Mouse (Mus musculus) left cerebral cortex, postnatal 14 days (tissue): ENCODE measurements around the gene Polr2h. TPM values are rescaled to one million over a fixed set of nuclear protein-coding genes. Genes with fewer than 3 reads are reported as not detected.

ENCODE experiments used
- DNase-seq, 2 experiments: peaks; one replicate each; pipeline ENCODE4 v3.0.0; 2021 to 2022; ENCODE audit warnings: low spot score in 2 of 2, mixed read lengths in 1 of 2
- intact Hi-C: fragments of 180-260 bp; cut with DNase I; formaldehyde crosslinking; loops from one replicate; pipeline ENCODE4 v1.15.1; 2025
- total RNA-seq, 2 experiments: library from RNA; stranded (reverse); gene quantifications; 2 replicates each; pipeline ENCODE4 v1.2.3; 2021

Gene Polr2h
- total RNA-seq, 2 experiments from 2014 or later = 21.4 to 29.5 TPM

- peak; percentile 59 to 78 for DNase-seq
- intact Hi-C loops = loop anchor here (5.0 kb wide), 2 partner anchors 181 to 476 kb away; no protein-coding TSS in a partner anchor
Measured at GRCm38 (mm10) chr16:20715976-20716840, 1.3 kb upstream of the Polr2h start.

GRCm38 (mm10) chr16:20716841-20717180, 654 bp upstream of the Polr2h start:
- intact Hi-C loops = loop anchor here (5.0 kb wide), 2 partner anchors 180 to 475 kb away; no protein-coding TSS in a partner anchor

GRCm38 (mm10) chr16:20717978-20718670, 659 bp downstream of the Polr2h start:
- DNase-seq = no peak

More at GRCm38 (mm10) chr16:20716841-20717180, 654 bp upstream of the Polr2h start:
- no peak for DNase-seq

GRCm38 (mm10) chr16:20721808-20722207, 4.3 kb downstream of the Polr2h start:
- no peak for DNase-seq
- intact Hi-C loops = no loop called here

More at GRCm38 (mm10) chr16:20717978-20718670, 659 bp downstream of the Polr2h start:
- intact Hi-C loops = loop anchor here (5.0 kb wide), 2 partner anchors 179 to 474 kb away; no protein-coding TSS in a partner anchor

DNA sequence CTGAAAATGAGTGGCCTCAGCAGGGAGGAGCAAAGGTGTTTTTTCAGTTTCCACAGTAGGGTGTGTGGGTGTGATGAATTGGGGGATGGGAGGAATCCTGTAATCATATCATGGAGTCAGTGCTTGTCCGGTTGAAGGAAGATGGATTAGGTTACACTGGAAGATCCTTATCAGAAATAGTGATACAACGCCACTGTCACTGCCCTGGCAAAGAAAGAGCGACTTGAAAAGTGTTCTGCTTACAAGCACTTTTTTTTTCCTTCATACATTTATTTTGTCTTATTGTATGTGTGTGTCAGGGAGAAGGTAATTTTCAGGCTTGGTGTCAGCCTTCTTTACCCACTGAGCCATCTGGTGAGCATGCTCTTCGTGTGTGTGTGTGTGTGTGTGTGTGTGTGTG, 5.3 kb downstream of the Polr2h start:
- no peak for DNase-seq
- intact Hi-C loops = no loop called here

DNA sequence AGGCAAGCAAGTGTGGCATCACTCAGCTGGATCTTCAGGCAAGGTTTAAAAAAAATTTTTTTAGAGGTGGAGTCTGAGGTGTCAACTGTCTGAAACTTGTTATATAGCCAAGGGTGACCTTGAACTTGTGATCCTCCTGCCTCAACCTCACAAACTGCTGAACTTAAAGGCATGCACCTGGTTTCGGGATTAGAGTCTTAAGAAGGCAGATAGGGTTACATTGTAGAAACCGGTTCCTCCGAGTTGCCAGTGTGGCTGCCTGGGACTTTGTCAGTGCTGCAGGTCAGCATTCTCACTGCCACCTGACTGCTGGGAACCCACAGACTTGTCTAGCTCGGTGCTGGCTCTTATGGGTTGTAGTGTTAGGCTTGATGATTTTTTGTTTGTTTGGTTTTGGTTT, 5.8 kb downstream of the Polr2h start:
- DNase-seq = no peak
- intact Hi-C loops = no loop called here

DNA sequence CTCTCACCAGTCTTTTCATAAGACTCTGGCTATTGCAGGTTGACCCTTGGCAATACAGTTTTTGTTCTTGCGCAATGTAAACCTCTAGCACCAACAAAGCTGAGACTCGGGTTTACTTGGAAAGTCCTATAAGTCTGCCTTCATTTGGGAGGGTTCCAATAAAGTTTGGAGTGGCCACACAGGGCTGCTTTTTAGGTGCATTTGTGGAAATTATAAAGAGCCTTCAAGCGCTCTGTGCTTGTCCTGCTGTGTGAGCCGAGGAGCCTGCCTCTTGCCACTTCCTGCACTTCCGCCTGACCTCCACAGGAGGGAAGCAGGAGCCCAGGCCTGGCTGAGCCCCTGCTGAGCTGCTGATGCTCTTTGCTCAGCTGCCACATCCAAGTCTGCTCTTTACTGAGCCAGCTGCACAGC, 6.9 kb downstream of the Polr2h start:
- no peak for DNase-seq
- intact Hi-C loops = no loop called here

GRCm38 (mm10) chr16:20725321-20725720, 7.9 kb downstream of the Polr2h start:
- intact Hi-C loops = no loop called here
- DNase-seq = no peak

DNA sequence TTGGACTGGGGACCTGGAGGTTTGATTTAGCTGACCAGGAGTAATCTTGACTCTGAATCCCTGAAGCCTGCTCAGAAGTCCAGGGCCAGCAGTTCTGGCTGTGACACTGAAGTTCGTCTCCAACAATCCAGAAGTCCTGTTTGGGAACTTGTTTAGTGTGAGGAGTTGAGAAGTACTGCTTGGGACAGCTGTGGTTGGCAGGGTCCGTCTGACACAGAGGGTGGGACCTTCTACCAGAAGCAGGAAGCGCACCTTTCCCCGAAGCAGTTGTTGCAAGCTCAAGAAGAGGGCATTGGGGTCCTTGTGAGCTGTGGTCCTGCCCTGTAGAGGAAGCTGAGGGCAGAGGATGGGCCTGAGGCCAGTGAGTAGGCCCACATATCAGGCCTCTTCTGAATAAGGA, 8.3 kb downstream of the Polr2h start:
- intact Hi-C loops = no loop called here

GRCm38 (mm10) chr16:20726384-20726783, 8.9 kb downstream of the Polr2h start:
- intact Hi-C loops = no loop called here
- no peak for DNase-seq

More for the DNA sequence above, 8.3 kb downstream of the Polr2h start:
- DNase-seq = no peak

DNA sequence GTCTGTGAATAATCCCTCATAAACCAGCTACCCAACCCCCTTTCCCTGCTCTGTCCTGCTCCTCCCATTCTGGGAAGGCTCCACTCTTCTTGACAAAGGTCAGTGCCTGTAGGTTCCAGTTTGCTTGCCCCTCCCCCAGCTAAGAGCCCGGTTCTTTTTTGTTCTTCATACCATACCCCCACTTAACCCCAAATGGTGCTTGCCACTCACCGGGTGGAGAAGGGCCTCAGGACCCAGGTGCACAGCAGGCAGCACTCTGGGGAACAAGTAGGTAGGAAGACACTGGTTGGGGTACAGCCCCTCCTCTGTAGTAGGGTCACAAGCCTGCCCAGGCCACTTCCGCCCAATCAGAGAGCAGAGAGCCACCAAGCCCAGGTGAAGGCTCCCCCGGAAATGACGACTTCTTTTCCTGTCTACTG, 12.8 kb downstream of the Polr2h start:
- no peak for DNase-seq

GRCm38 (mm10) chr16:20731688-20732087, 14.2 kb downstream of the Polr2h start:
- no peak for DNase-seq
- intact Hi-C loops = no loop called here

More for the DNA sequence above, 12.8 kb downstream of the Polr2h start:
- intact Hi-C loops = no loop called here

DNA sequence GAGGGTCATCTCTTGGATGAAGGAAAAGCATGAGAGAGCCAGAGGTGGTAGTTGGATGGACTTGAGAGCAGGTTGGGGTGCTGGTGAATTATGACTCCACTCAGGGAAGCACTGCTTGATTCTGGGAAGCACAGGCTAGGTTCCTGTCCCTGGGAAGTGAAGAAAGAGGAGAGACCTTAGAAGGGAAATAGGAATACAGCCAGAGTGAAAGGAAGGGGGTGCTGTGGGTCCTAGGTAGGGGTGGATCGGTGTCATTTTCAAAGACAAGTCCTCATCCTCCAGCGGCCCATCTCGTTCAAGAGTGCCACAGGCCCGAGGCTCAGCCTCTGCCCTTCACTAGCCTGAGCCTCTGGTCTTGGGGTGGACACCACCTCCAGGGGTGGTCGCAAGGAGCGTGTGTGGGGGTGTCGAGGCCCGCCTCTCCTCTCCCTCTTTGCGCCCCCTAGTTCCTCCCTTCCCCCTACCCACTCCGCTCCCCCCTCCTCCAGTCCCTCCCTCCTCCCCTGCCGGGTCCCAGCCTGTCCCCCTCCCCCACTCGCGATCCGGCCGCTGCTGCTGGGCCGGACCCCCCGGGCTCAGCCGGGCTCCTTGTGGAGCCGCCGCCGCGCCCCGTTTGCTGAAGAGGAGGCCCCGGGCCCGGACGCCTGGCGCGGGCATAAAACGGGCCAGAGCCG, 14.9 kb downstream of the Polr2h start:
- intact Hi-C loops = no loop called here
- DNase-seq = no peak

- intact Hi-C loops = no loop called here
- peak; percentile 56 to 59 for DNase-seq
Measured at GRCm38 (mm10) chr16:20732925-20733730, 15.7 kb downstream of the Polr2h start, which contains the start of gene Chrd. Gene Chrd, plus strand, starts transcription at chr16:20733127.

GRCm38 (mm10) chr16:20733731-20734730, 16.6 kb downstream of the Polr2h start, which contains the start of gene Thpo:
Gene Thpo, minus strand, starts transcription at chr16:20734511.
- no peak for DNase-seq
- intact Hi-C loops = no loop called here

GRCm38 (mm10) chr16:20735651-20736050, 18.2 kb downstream of the Polr2h start:
- intact Hi-C loops = no loop called here
- no peak for DNase-seq

GRCm38 (mm10) chr16:20736168-20736567, 18.7 kb downstream of the Polr2h start:
- intact Hi-C loops = no loop called here
- no peak for DNase-seq

- intact Hi-C loops = no loop called here
- DNase-seq = no peak
Measured at GRCm38 (mm10) chr16:20736823-20737222, 19.4 kb downstream of the Polr2h start.
